Mouse (Mus musculus) hindbrain, embryonic 16.5 days (tissue): ENCODE data around the gene Lrrc14b. TPM values are rescaled to one million over a fixed set of nuclear protein-coding genes. Genes with fewer than 3 reads are reported as not detected.

Experiments
- ATAC-seq: fragments of 200-750 bp; cut with Nextera tagmentation; 2 replicates; pipeline ENCODE4 v1.8.0; 2017; ENCODE audit warnings: moderate TSS enrichment, moderate library complexity
- H3K27ac ChIP-seq: fragments of 300-500 bp; sonication (generic); 2 replicates; pipeline ENCODE4 v1.5.1; 2014; ENCODE audit warnings: low read depth, mild to moderate bottlenecking, control low read depth, low read length, moderate library complexity
- H3K27me3 ChIP-seq: fragments of 300-500 bp; sonication (generic); replicated peaks from 2 replicates; pipeline ENCODE4 v1.6.1; 2014; ENCODE audit warnings: low read length; ENCODE audit not compliant: control insufficient read depth, insufficient read depth
- H3K36me3 ChIP-seq: fragments of 300-500 bp; sonication (generic); 2 replicates; pipeline ENCODE4 v1.6.1; 2014; ENCODE audit warnings: mild to moderate bottlenecking, low read length, moderate library complexity, mixed read lengths; ENCODE audit not compliant: control insufficient read depth, insufficient read depth
- H3K4me1 ChIP-seq: fragments of 300-500 bp; sonication (generic); 2 replicates; pipeline ENCODE4 v1.6.1; 2014; ENCODE audit warnings: low read depth, low read length; ENCODE audit not compliant: control insufficient read depth, insufficient read depth
- H3K4me2 ChIP-seq: fragments of 300-500 bp; sonication (generic); 2 replicates; pipeline ENCODE4 v1.6.1; 2014; ENCODE audit warnings: mild to moderate bottlenecking, low read length, control low read depth, moderate library complexity
- H3K4me3 ChIP-seq: fragments of 300-500 bp; sonication (generic); 2 replicates; pipeline ENCODE4 v1.5.1; 2014; ENCODE audit warnings: mild to moderate bottlenecking, low read length, control low read depth, moderate library complexity
- H3K9ac ChIP-seq: fragments of 300-500 bp; sonication (generic); 2 replicates; pipeline ENCODE4 v1.6.1; 2014; ENCODE audit warnings: low read depth, mild to moderate bottlenecking, control low read depth, low read length, moderate library complexity
- H3K9me3 ChIP-seq: fragments of 300-500 bp; sonication (generic); 2 replicates; pipeline ENCODE4 v1.6.1; 2014; ENCODE audit warnings: mild to moderate bottlenecking, low read length, moderate library complexity; ENCODE audit not compliant: control insufficient read depth
- WGBS: fragments of 180-500 bp; shearing (Covaris S2); extraction: QIAGEN DNeasy Blood & Tissue Kit; methylation state at CpG from one replicate; pipeline ENCODE4 v1.1.7; 2014; 5-methylcytosine and 5-hydroxymethylcytosine counted together
- polyA plus RNA-seq: library from polyadenylated mRNA; unstranded; fragments of >200 nt; fragmentation: Nextera tagmentation; extraction: Ambion mirVana; gene quantifications from 2 replicates; pipeline ENCODE4 v1.2.1, GENCODE M21; 2015

Lrrc14b gene
- not detected in 2 replicates for polyA plus RNA-seq

GRCm38 (mm10) chr13:74363859-74364235 is at the start of gene Lrrc14b:
Gene Lrrc14b, minus strand, starts transcription at chr13:74364005.
- WGBS = 65% methylated on average over 8 of the region's 8 CpGs
- H3K4me3 ChIP-seq = no peak within 1 kb of the TSS
- no peaks in the 10 kb centered on the region for H3K4me1 ChIP-seq
- no peak within 1 kb of the TSS for H3K9ac ChIP-seq
- H3K4me2 ChIP-seq = no peak within 1 kb of the TSS
- no peaks in the 10 kb centered on the region for H3K27me3 ChIP-seq
- no peaks in the 10 kb centered on the region for H3K9me3 ChIP-seq
- ATAC-seq = no peak; the same call in 1 of the 2 replicates
- no peak within 1 kb of the TSS for H3K27ac ChIP-seq
- peaks cover 15% of the 10 kb centered on the region for H3K36me3 ChIP-seq

- H3K9me3 ChIP-seq = no peaks in the 10 kb centered on the region
- no peaks in the 10 kb centered on the region for H3K4me1 ChIP-seq
- H3K9ac ChIP-seq = no peak within 1 kb of the TSS
- no peaks in the 10 kb centered on the region for H3K36me3 ChIP-seq
- no peak within 1 kb of the TSS for H3K4me3 ChIP-seq
- no peak within 1 kb of the TSS for H3K27ac ChIP-seq
- H3K27me3 ChIP-seq = no peaks in the 10 kb centered on the region
- H3K4me2 ChIP-seq = peak within 1 kb of the TSS; percentile 27
- no peak for ATAC-seq
- 11% methylated on average over 11 of the region's 11 CpGs for WGBS
These were observed 35.6 kb upstream of the Lrrc14b start, which contains the start of gene Ftl1-ps1 for GRCm38 (mm10) chr13:74399298-74399839. Gene Ftl1-ps1, plus strand, starts transcription at chr13:74399694.

- H3K27me3 ChIP-seq = no peaks in the 10 kb centered on the region
- H3K4me1 ChIP-seq = peaks cover 5% of the 10 kb centered on the region; the same call in 1 of the 2 replicates
- H3K36me3 ChIP-seq = no peaks in the 10 kb centered on the region
- no peaks in the 10 kb centered on the region for H3K9me3 ChIP-seq
- H3K9ac ChIP-seq = no peak overlapping the region
- ATAC-seq = peak; percentile 18; the same call in 1 of the 2 replicates
- WGBS = 79% methylated on average over 2 of the region's 2 CpGs
- no peak overlapping the region for H3K27ac ChIP-seq
- no peak overlapping the region for H3K4me2 ChIP-seq
- H3K4me3 ChIP-seq = no peak overlapping the region
These were observed 27.4 kb upstream of the Lrrc14b start for GRCm38 (mm10) chr13:74391156-74391555.

GRCm38 (mm10) chr13:74390371-74390990 is 26.7 kb upstream of the Lrrc14b start, which contains the start of gene Zfp72:
Gene Zfp72, minus strand, starts transcription at chr13:74390836.
- Histone ChIP-seq H3K9ac (peak within 1 kb of the TSS; percentile 57), H3K4me1 (peaks cover 5% of the 10 kb centered on the region; the same call in 1 of the 2 replicates), H3K9me3 (no peaks in the 10 kb centered on the region), H3K4me3 (peak within 1 kb of the TSS; percentile 51), H3K4me2 (peak within 1 kb of the TSS; percentile 53), H3K27me3 (no peaks in the 10 kb centered on the region), H3K27ac (0 out of 2 replicates have a peak within 1 kb of the TSS, but pooled peaks have one; percentile 46), H3K36me3 (no peaks in the 10 kb centered on the region)
- WGBS = 1% methylated on average over 14 of the region's 14 CpGs
- peak; percentile 95 for ATAC-seq

- H3K27me3 ChIP-seq = no peaks in the 10 kb centered on the region
- no peak overlapping the region for H3K27ac ChIP-seq
- no peaks in the 10 kb centered on the region for H3K36me3 ChIP-seq
- peaks cover 5% of the 10 kb centered on the region; the same call in 1 of the 2 replicates for H3K4me1 ChIP-seq
- 67% methylated on average over 6 of the region's 6 CpGs for WGBS
- H3K9ac ChIP-seq = no peak overlapping the region
- peak overlapping the region; percentile 53 for H3K4me2 ChIP-seq
- H3K9me3 ChIP-seq = no peaks in the 10 kb centered on the region
- peak; percentile 15 for ATAC-seq
- peak overlapping the region; percentile 51 for H3K4me3 ChIP-seq
These were observed 25.9 kb upstream of the Lrrc14b start for GRCm38 (mm10) chr13:74389730-74390129.

GRCm38 (mm10) chr13:74382289-74382688 is 18.5 kb upstream of the Lrrc14b start:
- ATAC-seq = peak; percentile 58
- no peak overlapping the region for H3K4me3 ChIP-seq
- WGBS = 49% methylated on average over 3 of the region's 3 CpGs
- H3K9ac ChIP-seq = peak overlapping the region; percentile 9; the same call in 1 of the 2 replicates
- H3K27me3 ChIP-seq = no peaks in the 10 kb centered on the region
- H3K9me3 ChIP-seq = no peaks in the 10 kb centered on the region
- peak overlapping the region; percentile 16 for H3K4me2 ChIP-seq
- no peak overlapping the region for H3K27ac ChIP-seq
- H3K36me3 ChIP-seq = 0 out of 2 replicates have a peak, but pooled peaks cover 3% of the 10 kb centered on the region
- peaks cover 10% of the 10 kb centered on the region for H3K4me1 ChIP-seq

GRCm38 (mm10) chr13:74381533-74382276 is 17.9 kb upstream of the Lrrc14b start:
- no peak overlapping the region for H3K4me3 ChIP-seq
- H3K27me3 ChIP-seq = no peaks in the 10 kb centered on the region
- H3K4me1 ChIP-seq = peaks cover 10% of the 10 kb centered on the region
- WGBS = 66% methylated on average over 10 of the region's 10 CpGs
- peak overlapping the region; percentile 9 for H3K9ac ChIP-seq
- H3K27ac ChIP-seq = peak overlapping the region; percentile 39; the same call in 1 of the 2 replicates
- no peaks in the 10 kb centered on the region for H3K9me3 ChIP-seq
- H3K4me2 ChIP-seq = peak overlapping the region; percentile 16
- peak; percentile 88 for ATAC-seq
- H3K36me3 ChIP-seq = 0 out of 2 replicates have a peak, but pooled peaks cover 3% of the 10 kb centered on the region

- no peak overlapping the region for H3K9ac ChIP-seq
- 88% methylated on average over 13 of the region's 13 CpGs for WGBS
- no peaks in the 10 kb centered on the region for H3K9me3 ChIP-seq
- H3K4me2 ChIP-seq = no peak overlapping the region
- no peaks in the 10 kb centered on the region for H3K27me3 ChIP-seq
- no peaks in the 10 kb centered on the region for H3K4me1 ChIP-seq
- peak; percentile 44 for ATAC-seq
- H3K27ac ChIP-seq = no peak overlapping the region
- H3K36me3 ChIP-seq = peaks cover 19% of the 10 kb centered on the region
- H3K4me3 ChIP-seq = no peak overlapping the region
These were observed 488 bp downstream of the Lrrc14b start for GRCm38 (mm10) chr13:74363176-74363858.
